Mouse (Mus musculus): ENCODE measurements around the gene Wwc2. TPM values are rescaled to one million over a fixed set of nuclear protein-coding genes. Genes with fewer than 3 reads are reported as not detected.

Wwc2 gene
- polyA plus RNA-seq, 1 experiment from 2014 or later: 11.9 TPM

- Histone ChIP-seq H3K36me3 (peaks cover 7% of the 10 kb centered on the region), H3K27me3 (no peaks in the 10 kb centered on the region), H3K4me1 (peaks cover 11% of the 10 kb centered on the region), H3K9ac (no peak overlapping the region), H3K27ac (no peak overlapping the region), H3K9me3 (no peaks in the 10 kb centered on the region), H3K4me3 (no peak overlapping the region), H3K4me2 (no peak overlapping the region)
- no peak for ATAC-seq (ENCODE audit: insufficient number of reproducible peaks, low FRiP score, low TSS enrichment, low read depth)
- 81% methylated on average over 13 of the region's 13 CpGs for WGBS
Measured at GRCm38 (mm10) chr8:47890814-47891210, 99.9 kb downstream of the Wwc2 start.

DNA sequence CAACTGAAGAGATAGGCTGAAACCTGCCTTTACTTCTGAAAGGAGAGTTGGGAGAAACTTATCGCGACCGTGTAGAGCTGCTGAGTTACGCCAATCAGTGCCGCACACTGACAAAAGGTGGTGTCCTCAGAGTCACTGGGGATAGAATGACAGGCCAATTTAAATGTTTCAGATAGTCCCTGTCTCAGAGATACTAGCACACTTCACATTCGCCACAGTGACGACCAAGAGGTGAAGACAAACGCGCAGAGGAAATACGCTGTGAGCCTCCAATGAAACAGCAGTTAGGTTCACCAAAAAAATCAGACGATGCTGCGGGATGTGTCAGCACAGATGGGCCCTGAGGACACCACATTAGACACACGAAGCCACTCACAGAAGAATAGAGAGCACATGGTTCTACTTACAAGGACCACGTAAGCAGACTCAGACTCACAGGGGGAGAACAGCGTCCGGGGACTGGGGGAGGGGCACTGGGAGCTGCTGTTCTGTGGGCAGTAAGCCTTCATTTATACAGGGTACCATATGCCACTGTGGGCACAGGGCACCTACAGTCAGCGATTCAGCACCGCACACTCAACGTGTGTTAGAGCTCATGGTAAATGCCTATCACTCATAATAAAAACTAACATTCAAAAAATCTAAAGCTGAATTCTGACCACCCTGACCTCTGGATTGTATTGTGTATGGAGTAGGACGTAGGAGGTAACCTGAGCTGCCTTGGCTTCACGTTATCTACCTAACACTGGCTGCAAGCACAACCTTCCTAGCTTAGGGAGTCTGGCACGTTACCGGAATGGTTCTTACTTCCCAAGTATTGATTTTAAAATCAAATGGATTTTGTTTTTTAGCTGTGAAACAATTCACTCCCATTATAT lies 100.5 kb downstream of the Wwc2 start:
- H3K9me3 ChIP-seq: no peaks in the 10 kb centered on the region
- peaks cover 11% of the 10 kb centered on the region for H3K4me1 ChIP-seq
- H3K27me3 ChIP-seq: no peaks in the 10 kb centered on the region
- H3K4me2 ChIP-seq: no peak overlapping the region
- ATAC-seq (ENCODE audit: insufficient number of reproducible peaks, low FRiP score, low TSS enrichment, low read depth): no peak
- no peak overlapping the region for H3K4me3 ChIP-seq
- 65% methylated on average over 23 of the region's 23 CpGs for WGBS
- peaks cover 9% of the 10 kb centered on the region for H3K36me3 ChIP-seq
- H3K27ac ChIP-seq: no peak overlapping the region
- no peak overlapping the region for H3K9ac ChIP-seq

DNA sequence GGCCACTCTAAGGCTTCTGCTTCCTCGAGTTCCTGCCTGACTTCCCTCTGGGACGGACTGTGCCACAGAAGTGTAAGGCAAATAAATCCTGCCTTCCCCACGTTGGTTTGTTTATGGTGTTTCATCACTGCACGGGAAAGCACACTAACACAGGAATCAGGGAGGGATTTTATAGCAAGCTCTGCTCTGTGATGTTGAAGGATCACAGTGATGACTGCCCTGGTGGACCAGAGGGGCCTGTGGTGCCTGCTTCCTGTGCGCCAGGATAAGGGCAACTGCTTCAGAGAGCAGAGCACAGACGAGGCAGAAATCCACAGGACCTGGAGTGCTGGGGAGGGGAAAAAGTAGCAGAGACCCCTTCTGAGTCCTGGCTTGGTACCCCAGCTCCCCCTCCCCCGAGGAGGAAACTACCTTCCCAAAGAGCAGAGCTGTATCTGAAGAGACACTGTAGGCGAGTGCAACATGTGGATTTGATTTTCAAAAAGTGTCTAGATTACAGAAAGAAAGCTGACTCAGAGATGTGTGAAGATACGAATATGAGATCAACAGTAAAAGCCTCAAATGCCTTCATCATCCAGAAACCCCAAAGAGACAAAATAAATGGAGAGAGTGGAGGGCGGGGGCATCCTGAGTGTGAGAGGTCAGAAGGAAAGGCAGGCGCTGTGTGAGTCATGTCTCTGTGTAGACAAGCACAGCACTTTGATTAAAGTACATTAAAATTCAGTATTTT lies 101.7 kb downstream of the Wwc2 start:
- Histone ChIP-seq H3K27me3 (no peaks in the 10 kb centered on the region), H3K4me2 (no peak overlapping the region), H3K36me3 (peaks cover 17% of the 10 kb centered on the region), H3K9ac (no peak overlapping the region), H3K27ac (no peak overlapping the region), H3K4me1 (peaks cover 11% of the 10 kb centered on the region), H3K4me3 (no peak overlapping the region), H3K9me3 (no peaks in the 10 kb centered on the region)
- ATAC-seq (ENCODE audit: insufficient number of reproducible peaks, low FRiP score, low TSS enrichment, low read depth): no peak
- 40% methylated on average over 11 of the region's 11 CpGs for WGBS

DNA sequence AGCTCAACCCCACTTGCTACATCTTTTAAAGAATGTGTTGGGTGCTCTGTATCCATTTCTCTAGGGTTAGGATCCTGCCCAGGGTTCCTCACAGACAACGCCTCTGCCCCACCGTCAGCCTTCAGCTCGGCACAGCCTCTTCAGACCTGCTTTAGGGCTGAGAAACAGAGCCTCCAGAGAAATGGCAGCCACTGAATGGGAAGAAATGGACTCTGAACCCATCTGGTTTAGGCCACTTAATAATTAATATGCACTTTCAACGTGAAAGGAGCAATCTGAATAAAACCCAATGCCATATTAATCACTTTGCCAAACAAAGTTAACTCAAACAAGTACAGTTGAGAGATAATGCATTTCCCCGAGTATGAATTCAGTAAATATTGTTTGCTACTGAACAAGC lies 106.4 kb downstream of the Wwc2 start:
- ATAC-seq (ENCODE audit: insufficient number of reproducible peaks, low FRiP score, low TSS enrichment, low read depth): no peak
- Histone ChIP-seq H3K4me3 (no peak overlapping the region), H3K9me3 (no peaks in the 10 kb centered on the region), H3K9ac (no peak overlapping the region), H3K4me1 (peaks cover 5% of the 10 kb centered on the region; the same call in 1 of the 2 replicates), H3K36me3 (peaks cover 50% of the 10 kb centered on the region), H3K4me2 (no peak overlapping the region), H3K27ac (no peak overlapping the region), H3K27me3 (no peaks in the 10 kb centered on the region)
- WGBS: 92% methylated on average over 5 of the region's 5 CpGs

DNA sequence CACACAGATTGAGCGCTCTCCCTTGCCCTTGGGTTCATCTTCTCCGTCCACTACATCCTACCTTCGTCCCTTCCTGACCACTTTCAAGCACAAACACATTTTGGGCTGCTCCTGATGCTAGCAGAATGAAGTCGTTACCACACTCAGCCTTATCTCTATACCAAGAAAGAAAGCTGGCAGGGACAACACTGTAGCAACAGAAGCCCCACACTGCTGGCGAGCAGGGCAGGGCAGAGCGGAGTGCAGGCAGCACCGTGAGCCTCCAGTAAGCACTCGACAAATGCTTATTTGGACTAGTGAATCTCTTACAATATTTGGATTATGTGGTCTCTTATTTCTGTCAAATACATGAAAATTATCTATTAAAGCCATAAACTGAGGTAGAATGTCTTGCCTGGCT lies 107.0 kb downstream of the Wwc2 start:
- H3K4me2 ChIP-seq: no peak overlapping the region
- no peaks in the 10 kb centered on the region for H3K9me3 ChIP-seq
- peaks cover 1% of the 10 kb centered on the region; the same call in 1 of the 2 replicates for H3K4me1 ChIP-seq
- WGBS: 91% methylated on average over 8 of the region's 8 CpGs
- no peaks in the 10 kb centered on the region for H3K27me3 ChIP-seq
- H3K27ac ChIP-seq: no peak overlapping the region
- no peak for ATAC-seq (ENCODE audit: insufficient number of reproducible peaks, low FRiP score, low TSS enrichment, low read depth)
- no peak overlapping the region for H3K4me3 ChIP-seq
- no peak overlapping the region for H3K9ac ChIP-seq
- H3K36me3 ChIP-seq: peaks cover 54% of the 10 kb centered on the region

DNA sequence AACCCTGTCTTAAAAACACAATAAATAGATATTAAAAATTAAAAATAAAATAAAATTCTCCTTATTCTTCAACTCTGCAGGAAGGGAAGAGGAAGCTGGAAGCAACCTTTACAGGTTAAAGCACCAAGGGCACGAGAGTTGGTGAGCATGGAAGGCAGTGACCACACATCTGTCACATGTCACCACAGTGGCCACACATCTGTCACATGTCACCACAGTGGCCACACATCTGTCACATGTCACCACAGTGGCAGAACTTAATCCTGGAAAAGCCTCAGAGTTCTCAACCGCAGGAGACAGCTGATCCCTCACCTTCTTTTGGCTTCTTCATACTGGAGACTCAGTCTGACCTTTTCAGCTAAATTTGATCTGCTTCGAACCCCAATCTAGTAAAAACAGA lies 112.2 kb downstream of the Wwc2 start:
- peaks cover 64% of the 10 kb centered on the region for H3K36me3 ChIP-seq
- peaks cover 3% of the 10 kb centered on the region; the same call in 1 of the 2 replicates for H3K4me1 ChIP-seq
- no peak overlapping the region for H3K4me2 ChIP-seq
- H3K4me3 ChIP-seq: no peak overlapping the region
- H3K27me3 ChIP-seq: no peaks in the 10 kb centered on the region
- ATAC-seq (ENCODE audit: insufficient number of reproducible peaks, low FRiP score, low TSS enrichment, low read depth): no peak
- H3K9me3 ChIP-seq: no peaks in the 10 kb centered on the region
- no peak overlapping the region for H3K27ac ChIP-seq
- 75% methylated on average over 3 of the region's 3 CpGs for WGBS
- H3K9ac ChIP-seq: no peak overlapping the region

- Histone ChIP-seq H3K9ac (no peak overlapping the region), H3K27me3 (no peaks in the 10 kb centered on the region), H3K36me3 (peaks cover 52% of the 10 kb centered on the region), H3K4me3 (no peak overlapping the region), H3K4me1 (peaks cover 11% of the 10 kb centered on the region; the same call in 1 of the 2 replicates), H3K9me3 (no peaks in the 10 kb centered on the region), H3K4me2 (no peak overlapping the region), H3K27ac (no peak overlapping the region)
- no peak for ATAC-seq (ENCODE audit: insufficient number of reproducible peaks, low FRiP score, low TSS enrichment, low read depth)
- WGBS: 90% methylated on average over 12 of the region's 12 CpGs
Measured at GRCm38 (mm10) chr8:47875865-47876264, 114.9 kb downstream of the Wwc2 start.

DNA sequence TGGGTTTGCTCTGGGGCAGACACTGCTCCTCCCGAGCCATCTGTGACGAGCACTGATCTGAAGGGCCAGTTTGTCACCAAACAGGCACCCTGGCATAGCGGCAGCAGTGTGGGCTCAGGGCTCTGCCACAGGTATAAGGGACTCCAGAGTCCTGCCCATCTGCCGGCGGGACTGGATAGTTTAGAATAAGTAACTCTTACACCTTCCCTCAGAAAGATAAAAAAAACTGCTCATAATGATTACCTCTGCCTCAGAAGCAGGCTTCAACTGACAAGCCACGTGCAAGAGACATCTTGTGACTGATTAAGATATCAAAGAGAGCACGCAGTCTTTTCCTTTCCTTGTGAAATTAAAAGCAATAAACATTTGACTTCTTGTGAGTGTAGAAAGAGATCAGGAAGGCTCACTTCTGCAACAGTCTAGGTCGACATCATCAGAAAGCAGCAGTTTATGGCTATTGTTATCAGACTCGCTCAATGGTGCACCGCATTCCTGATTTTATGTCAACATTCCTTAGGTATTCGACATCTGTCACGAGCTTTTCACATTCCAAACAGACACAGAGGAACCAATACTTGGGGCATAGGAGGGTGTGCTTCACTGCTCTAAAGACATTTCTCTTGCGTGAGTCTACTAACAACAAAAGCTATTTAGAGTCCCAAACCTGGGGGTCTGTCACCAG lies 116.1 kb downstream of the Wwc2 start:
- H3K4me3 ChIP-seq: no peak overlapping the region
- H3K4me2 ChIP-seq: no peak overlapping the region
- 51% methylated on average over 13 of the region's 13 CpGs for WGBS
- no peak for ATAC-seq (ENCODE audit: insufficient number of reproducible peaks, low FRiP score, low TSS enrichment, low read depth)
- H3K27ac ChIP-seq: no peak overlapping the region
- no peaks in the 10 kb centered on the region for H3K27me3 ChIP-seq
- H3K9me3 ChIP-seq: no peaks in the 10 kb centered on the region
- peaks cover 52% of the 10 kb centered on the region for H3K36me3 ChIP-seq
- no peak overlapping the region for H3K9ac ChIP-seq
- H3K4me1 ChIP-seq: peaks cover 11% of the 10 kb centered on the region; the same call in 1 of the 2 replicates

DNA sequence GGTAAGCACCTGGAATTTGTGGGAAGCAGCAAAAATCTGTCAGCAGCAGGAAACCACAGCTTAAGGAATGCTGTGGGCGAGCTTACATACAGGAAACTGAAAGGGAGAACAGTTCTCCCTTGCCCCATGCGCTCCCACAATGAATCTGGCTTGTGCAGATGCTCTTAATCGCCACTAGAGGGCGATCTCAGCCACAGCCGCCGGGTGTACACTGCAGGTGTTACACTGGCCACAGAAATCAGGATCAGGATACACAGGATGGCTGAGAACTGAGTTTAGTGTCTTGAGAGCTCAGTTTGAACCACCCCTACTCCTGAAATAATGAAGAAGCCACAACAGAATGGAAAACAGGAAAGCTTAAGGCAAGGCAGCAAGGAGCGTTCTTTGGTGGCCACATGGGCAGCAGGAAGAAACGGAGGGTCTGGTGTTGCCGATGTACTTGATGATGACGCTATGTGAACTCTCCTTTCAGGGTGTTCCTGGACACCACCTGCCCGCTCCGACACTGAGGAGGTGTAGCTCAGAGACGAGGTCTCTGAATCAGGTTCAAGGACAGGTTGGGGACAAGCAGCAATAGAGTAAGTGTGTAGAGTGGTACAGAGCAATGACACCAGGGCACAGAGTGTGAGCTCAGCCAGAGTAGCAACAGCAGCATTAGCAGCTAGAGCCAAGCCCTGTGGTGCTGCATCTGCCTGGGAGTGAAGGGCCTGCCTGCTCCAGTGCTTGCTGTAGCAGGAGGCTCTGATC lies 118.2 kb downstream of the Wwc2 start:
- H3K27me3 ChIP-seq: no peaks in the 10 kb centered on the region
- H3K4me3 ChIP-seq: no peak overlapping the region
- H3K27ac ChIP-seq: no peak overlapping the region
- no peaks in the 10 kb centered on the region for H3K9me3 ChIP-seq
- peaks cover 11% of the 10 kb centered on the region; the same call in 1 of the 2 replicates for H3K4me1 ChIP-seq
- WGBS: 52% methylated on average over 13 of the region's 13 CpGs
- ATAC-seq (ENCODE audit: insufficient number of reproducible peaks, low FRiP score, low TSS enrichment, low read depth): no peak
- no peak overlapping the region for H3K9ac ChIP-seq
- H3K4me2 ChIP-seq: no peak overlapping the region
- peaks cover 56% of the 10 kb centered on the region for H3K36me3 ChIP-seq

DNA sequence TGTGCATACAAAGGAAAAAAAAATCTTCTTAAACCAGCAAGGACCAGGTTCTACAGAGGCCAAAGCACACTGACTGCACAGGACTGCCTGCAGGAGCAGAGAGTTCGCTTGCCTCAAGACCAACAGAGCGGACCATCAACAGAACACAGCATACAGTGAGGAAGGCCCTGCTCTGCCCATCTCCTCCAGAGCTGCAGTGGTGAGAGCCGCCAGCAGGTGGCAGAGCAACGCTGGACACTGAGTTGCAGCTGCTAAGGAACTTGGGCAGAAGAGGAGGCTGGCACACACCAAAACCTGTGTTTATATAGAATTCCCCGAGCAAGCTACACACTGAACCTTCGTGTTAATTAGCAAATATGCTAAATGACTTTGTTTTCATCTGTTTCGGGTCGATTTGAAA lies 123.7 kb downstream of the Wwc2 start:
- Histone ChIP-seq H3K4me1 (0 out of 2 replicates have a peak, but pooled peaks cover 4% of the 10 kb centered on the region), H3K4me3 (no peak overlapping the region), H3K36me3 (peaks cover 73% of the 10 kb centered on the region), H3K9ac (no peak overlapping the region), H3K27ac (no peak overlapping the region), H3K27me3 (no peaks in the 10 kb centered on the region), H3K4me2 (no peak overlapping the region), H3K9me3 (no peaks in the 10 kb centered on the region)
- WGBS: 32% methylated on average over 8 of the region's 8 CpGs
- no peak for ATAC-seq (ENCODE audit: insufficient number of reproducible peaks, low FRiP score, low TSS enrichment, low read depth)

DNA sequence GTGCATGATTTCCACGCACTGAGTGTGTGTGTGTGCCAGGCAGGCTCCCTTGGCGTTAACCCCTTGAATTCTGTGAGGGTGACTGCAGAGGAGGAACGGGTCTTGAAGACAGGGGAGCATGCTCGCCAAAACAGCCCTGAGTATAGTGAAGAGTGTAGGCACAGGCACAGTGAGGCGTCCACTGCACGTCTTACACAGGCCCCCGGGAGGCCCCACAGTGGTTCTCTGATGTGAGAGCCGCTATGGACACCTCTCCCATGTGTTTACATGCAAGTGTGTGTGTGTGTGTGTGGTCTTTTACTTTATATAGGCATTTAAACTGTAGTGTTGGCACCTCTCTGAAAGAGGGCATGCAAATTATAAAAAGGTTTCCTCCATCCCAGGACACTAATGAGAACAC lies 124.2 kb downstream of the Wwc2 start:
- whole genome bisulfite sequencing: 84% methylated on average over 8 of the region's 8 CpGs
- Histone ChIP-seq H3K4me3 (no peak overlapping the region), H3K9me3 (no peaks in the 10 kb centered on the region), H3K9ac (no peak overlapping the region), H3K27ac (no peak overlapping the region), H3K36me3 (peaks cover 77% of the 10 kb centered on the region), H3K27me3 (no peaks in the 10 kb centered on the region), H3K4me2 (no peak overlapping the region), H3K4me1 (no peaks in the 10 kb centered on the region)
- ATAC-seq (ENCODE audit: insufficient number of reproducible peaks, low FRiP score, low TSS enrichment, low read depth): peak; percentile 35; the same call in 1 of the 2 replicates

All from limb, embryonic 15.5 days (tissue).